Mouse (Mus musculus) adrenal gland, adult 18-20 months (tissue): ENCODE data around the gene Trio. TPM values are rescaled to one million over a fixed set of nuclear protein-coding genes. Genes with fewer than 3 reads are reported as not detected.

Source experiments
- DNase-seq, 2 experiments: peaks; one replicate each; pipeline ENCODE4 v3.0.0; 2021 to 2022; ENCODE audit warnings: low spot score in 2 of 2
- total RNA-seq, 2 experiments: library from RNA; stranded (reverse); gene quantifications; 1 replicate in 1 of 2; 2 replicates in 1 of 2; pipeline ENCODE4 v1.2.3; 2021

Trio gene
- total RNA-seq, 2 experiments from 2014 or later = 45.4 to 56.8 TPM

DNA sequence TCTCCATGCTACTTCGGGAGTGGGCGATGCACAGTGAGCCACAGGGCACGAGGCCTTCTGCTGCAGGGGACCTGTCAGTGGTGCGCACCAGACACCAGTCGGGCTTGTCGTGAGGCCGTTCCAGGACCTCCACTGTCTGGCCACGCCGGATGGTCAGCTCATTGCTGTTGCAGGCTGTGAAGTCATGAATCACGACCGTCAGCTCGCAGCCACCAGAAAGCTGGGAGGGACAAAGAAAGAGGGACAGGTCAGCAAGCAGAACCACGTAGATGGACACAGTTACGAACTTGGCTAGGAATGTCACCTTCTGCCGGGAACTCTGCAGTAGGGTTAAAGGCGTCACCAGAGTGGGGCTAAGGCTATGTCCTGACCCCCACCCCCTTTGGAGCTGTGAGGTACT is 220.0 kb downstream of the Trio start:
- no peak for DNase-seq

- no peak for DNase-seq
Observed at GRCm38 (mm10) chr15:27804447-27804846, 221.2 kb downstream of the Trio start.

DNA sequence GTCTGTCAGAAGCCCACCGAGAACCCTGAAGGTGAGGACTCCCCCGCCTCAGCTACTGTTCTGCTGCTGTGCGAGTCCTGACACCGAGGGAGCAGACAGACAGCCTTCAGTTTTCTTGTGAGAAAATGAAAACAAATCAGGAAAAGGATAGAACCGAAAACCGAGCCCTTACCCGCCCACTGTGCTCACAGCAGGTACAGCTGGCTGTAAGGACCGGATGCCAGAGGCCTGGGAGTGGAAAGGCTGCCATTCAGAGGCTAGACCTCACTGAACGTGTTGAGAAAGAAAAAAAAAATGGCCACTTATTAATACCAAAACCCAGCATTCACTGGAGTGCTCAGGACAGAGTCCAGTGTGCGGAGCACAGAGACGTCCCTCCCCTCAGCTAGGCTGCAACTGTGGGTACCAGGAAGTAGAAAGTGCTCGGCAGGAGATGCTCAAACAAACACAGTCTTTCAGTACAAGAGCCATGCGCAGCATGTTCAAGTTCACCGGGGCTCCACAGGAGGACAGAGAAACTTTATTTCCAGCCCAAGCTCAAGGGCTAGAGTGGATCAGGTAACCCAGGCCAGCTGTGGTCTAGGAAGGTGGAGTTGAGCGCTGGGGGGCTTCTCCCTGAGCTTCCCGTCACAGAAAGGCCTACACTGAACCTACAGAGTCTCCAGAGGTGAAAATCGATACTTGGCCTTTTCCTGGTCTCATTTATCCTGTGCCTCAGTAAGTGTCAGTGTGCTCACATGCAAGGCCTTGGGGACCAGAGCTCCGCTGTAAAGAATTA is 221.9 kb downstream of the Trio start:
- DNase-seq = no peak

GRCm38 (mm10) chr15:27802243-27802642 is 223.4 kb downstream of the Trio start:
- DNase-seq = no peak

GRCm38 (mm10) chr15:27801177-27801576 is 224.5 kb downstream of the Trio start:
- no peak for DNase-seq

GRCm38 (mm10) chr15:27797480-27798155 is 228.0 kb downstream of the Trio start:
- no peak for DNase-seq

- DNase-seq = no peak
Observed at GRCm38 (mm10) chr15:27796868-27797222, 228.8 kb downstream of the Trio start.

DNA sequence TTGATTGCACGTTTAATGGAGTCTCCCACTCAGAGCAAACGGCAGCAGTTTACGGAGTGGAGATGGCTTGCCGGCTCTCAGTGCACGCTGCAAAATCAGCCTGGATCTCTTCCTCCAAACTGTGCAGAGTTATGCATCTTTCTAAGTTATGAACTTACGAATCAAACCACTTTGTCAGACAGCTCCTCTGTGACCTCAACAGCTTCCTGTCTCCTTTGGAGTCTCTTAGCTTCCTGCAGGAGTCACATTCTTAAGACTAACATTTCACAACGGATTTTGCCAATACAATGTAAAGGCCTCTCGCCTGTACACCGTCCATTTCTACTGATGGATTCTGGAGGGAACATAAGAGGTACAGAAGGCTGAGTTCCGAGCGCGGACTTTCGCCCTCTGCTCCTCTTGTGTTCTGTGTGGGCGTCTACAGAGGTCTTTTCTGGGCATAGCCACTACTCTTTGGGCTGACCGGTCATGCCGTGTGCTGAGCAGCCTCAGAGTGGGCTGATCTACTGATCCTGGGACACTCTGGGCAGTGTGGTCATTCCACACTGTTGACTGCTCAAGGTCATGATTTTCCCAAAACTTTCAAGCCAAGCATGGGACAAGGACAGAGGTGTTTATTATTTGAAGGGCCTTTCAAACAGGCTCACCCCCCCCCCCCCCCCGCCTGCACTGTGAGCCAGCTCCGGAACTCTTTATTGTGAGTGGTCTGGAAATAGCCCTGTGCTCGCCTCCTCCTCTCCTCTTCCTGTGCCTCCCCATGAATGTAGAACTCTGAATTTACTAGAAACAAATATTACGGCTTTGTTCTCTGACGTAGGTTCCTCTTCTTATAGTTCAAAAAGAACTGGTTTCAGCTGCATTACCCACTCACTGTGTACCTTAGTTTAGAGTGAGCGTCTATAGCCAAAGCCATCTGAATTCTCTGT is 229.4 kb downstream of the Trio start:
- DNase-seq = no peak

GRCm38 (mm10) chr15:27793284-27793683 is 232.4 kb downstream of the Trio start:
- DNase-seq = no peak

DNA sequence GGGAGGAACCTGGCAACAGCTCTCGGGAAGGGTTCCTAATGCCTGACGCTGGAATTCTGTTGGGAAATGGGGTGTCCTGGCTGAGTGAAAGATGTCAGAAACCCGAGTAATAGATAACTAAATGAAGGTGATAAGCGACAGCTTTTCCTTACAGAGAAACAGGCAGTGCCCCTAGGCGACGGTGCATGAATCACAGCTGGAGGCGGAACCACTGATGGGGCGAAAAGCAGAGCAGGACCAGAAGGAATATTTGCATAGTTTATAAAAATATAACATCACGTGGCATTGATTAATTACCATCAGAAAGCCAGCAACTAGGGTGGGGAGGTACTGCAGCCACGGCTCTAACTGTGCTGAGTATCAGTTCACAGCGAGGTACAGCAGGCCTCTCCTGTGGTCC is 233.2 kb downstream of the Trio start:
- DNase-seq = no peak

GRCm38 (mm10) chr15:27791141-27791540 is 234.5 kb downstream of the Trio start:
- no peak for DNase-seq

DNA sequence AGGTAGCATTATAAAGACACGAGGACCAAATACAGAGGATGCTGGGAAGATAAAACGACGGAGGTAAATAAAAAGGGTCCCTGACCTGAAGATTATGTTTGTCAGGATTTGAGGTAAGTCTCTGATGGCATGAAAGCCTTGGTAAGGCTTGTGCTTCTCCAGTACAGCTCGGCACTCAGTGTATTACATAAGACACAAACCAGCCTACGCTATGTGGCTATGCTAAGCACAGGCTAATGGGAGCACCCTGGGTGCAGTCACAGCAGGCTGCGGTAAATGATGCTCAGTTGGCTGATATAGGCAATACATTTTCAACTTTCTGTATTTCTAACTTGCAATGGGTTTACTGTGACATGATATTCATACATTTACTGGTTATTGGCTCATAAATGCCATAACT is 234.9 kb downstream of the Trio start:
- no peak for DNase-seq

DNA sequence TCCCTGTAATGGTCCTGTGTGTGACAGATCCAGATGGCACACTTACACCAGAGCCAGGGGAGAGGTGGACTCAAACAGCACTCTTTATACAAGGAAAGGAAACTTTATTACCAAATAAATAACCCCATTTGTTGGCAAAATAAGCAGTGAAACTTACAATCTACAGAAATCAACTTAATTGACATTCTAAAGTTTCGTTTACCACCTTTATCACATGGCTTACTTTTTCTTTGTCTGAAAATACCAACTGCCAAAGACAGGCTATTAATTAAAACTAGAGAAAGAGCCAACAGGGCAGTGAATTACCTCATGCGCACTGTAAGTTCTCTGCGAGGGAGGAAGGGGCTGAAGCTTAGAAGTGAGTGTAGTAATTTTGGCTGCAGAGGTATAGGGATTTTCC is 236.3 kb downstream of the Trio start:
- no peak for DNase-seq

DNA sequence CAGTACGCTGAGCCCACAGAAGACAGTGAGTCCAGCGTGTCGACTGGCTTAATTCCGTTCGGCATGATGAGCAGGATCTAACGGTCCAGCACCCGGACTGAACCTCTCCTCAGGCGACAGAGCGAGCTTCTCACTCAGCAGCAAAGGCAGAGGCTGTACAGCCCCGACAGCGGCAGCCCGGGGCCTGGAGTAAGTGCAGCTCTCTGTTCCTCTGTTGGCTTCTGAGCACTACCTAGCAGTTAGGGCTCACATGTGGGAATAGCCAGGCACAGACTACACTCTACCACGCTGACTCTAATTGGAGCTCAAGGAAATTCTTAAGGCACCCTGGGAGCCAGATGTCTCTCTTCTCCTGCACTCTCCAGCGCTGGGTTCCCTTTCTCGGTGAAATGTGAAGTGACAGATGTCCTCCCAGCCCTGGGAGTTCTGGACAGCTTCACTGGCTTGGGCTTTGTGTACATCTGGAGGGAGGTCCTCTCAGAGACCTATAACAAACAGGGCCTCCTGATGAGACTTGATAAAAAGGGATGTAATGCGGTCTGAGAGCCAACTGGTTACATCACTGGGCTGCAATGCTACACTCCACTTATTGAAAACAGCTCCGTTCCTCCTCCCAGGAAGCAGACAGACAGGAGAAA is 237.4 kb downstream of the Trio start:
- no peak for DNase-seq

DNA sequence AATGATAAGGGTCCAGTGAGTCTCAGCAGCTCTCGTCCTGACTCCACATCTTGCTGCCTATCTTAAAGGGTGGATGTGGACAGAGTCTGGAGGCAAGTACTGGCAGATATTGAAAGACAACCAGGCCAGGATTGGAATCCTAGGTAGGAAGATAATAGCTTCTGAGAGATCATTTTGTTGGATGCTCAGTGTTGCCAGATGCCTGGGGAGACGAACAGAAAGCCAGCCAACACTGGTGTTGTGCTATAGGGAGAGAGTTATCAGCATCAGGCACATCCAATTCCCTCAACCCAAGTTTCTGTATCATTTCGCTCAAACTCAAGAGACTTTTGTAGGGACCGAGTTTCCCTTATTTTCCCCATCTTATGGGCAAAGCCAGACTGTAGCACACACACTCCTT is 238.5 kb downstream of the Trio start:
- DNase-seq = no peak

GRCm38 (mm10) chr15:27786418-27786817 is 239.2 kb downstream of the Trio start:
- no peak for DNase-seq

DNA sequence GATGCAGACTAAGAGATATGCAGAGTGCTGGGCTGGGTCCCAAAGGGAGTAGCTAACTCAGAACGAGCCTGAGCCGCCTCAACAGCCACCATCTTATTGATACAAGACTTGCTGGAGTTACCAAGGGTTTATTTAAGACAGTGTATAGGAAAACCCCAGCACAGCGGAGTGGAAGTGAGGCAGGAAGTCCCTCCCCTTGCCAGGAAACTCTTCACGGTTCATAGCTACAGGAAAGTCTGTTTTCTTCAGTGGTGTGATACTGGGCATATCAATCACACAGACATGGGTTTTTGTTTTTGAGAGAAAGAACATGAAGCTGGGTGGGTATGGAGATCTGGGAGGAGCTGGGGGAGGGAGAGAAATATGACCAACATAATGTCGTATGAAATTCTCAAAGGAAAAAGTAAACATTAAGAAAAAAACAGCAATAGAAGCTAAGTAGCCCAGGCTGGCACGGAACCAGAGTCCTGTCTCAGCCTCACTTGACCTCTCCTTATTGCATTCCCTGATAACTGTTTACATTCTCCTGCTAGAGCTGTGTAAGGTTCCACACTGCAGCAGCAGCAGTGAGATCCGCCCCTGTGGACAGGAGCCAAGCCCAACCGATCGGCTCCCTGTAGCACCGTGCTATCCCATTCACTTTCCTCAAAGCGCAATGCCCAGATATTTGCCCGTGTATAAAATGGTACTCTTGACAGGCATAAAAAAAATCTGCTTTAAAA is 240.2 kb downstream of the Trio start:
- no peak for DNase-seq

GRCm38 (mm10) chr15:27784126-27784563 is 241.5 kb downstream of the Trio start:
- DNase-seq = no peak

- no peak for DNase-seq
Observed at GRCm38 (mm10) chr15:27783541-27784125, 242.0 kb downstream of the Trio start.

GRCm38 (mm10) chr15:27783092-27783491 is 242.6 kb downstream of the Trio start:
- DNase-seq = no peak
